Comparison of ENCODE assay signal across 20 mouse cellular contexts in genomic region chr10:57514616-57515015, GRCm38 (mm10).
"Had no signal": no experiment of that assay in that cellular context is flagged by ENCODE, and none has a peak within 500 bp of the region (broad histone marks: within the 10 kb centered on the region; RNA-seq: fewer than 3 reads in every experiment).

No protein-coding gene starts in this region.

- H3K27me3 ChIP-seq: limb, embryonic 13.5 days; liver, embryonic 12.5 days; liver, embryonic 15.5 days; lung, embryonic 15.5 days; megakaryocyte, embryonic 14.5 days; midbrain, embryonic 13.5 days had no signal

- DNase-seq: layer of hippocampus, adult 9-11 months; liver; lung, adult 18-20 months; lung, postnatal 10 days; lung, postnatal 36 days; thymus, adult 18-20 months; thymus, postnatal 36 days had no signal

- H3K4me3 ChIP-seq: layer of hippocampus, adult 2 months; limb, embryonic 10.5 days; limb, embryonic 13.5 days; liver, embryonic 12.5 days; liver, embryonic 15.5 days; lung, embryonic 15.5 days; megakaryocyte, embryonic 14.5 days; midbrain, embryonic 10.5 days; midbrain, embryonic 13.5 days; myocyte had no signal

- H3K27ac ChIP-seq: kidney, postnatal 0 days; layer of hippocampus, adult 2 months; limb, embryonic 10.5 days; limb, embryonic 13.5 days; liver, embryonic 12.5 days; liver, embryonic 15.5 days; lung, embryonic 15.5 days; midbrain, embryonic 10.5 days; midbrain, embryonic 13.5 days had no signal

- H3K9me3 ChIP-seq: limb, embryonic 10.5 days; limb, embryonic 13.5 days; liver, embryonic 12.5 days; liver, embryonic 15.5 days; lung, embryonic 15.5 days; megakaryocyte, embryonic 14.5 days; midbrain, embryonic 10.5 days; midbrain, embryonic 13.5 days had no signal

- ATAC-seq: intestine, embryonic 16.5 days; liver, embryonic 12.5 days; midbrain, embryonic 13.5 days; midbrain, embryonic 16.5 days had no signal

- H3K4me2 ChIP-seq: limb, embryonic 13.5 days; liver, embryonic 12.5 days; liver, embryonic 15.5 days; lung, embryonic 15.5 days; midbrain, embryonic 13.5 days had no signal

- H3K9ac ChIP-seq: limb, embryonic 13.5 days; liver, embryonic 12.5 days; liver, embryonic 15.5 days; lung, embryonic 15.5 days; midbrain, embryonic 13.5 days had no signal

- H3K4me1 ChIP-seq: limb, embryonic 10.5 days; limb, embryonic 13.5 days; liver, embryonic 12.5 days; liver, embryonic 15.5 days; lung, embryonic 15.5 days; megakaryocyte, embryonic 14.5 days; midbrain, embryonic 10.5 days; midbrain, embryonic 13.5 days had no signal
